Mouse (Mus musculus): ENCODE data around the gene Krtap4-13. TPM values are rescaled to one million over a fixed set of nuclear protein-coding genes. Genes with fewer than 3 reads are reported as not detected.
"Not testable (repeated sequence)": the region's sequence is repeated elsewhere in the genome, so short reads cannot be mapped to it uniquely, and the experiment has no call there.

The Krtap4-13 gene
- total and polyA plus RNA-seq, 3 experiments: not detected

DNA sequence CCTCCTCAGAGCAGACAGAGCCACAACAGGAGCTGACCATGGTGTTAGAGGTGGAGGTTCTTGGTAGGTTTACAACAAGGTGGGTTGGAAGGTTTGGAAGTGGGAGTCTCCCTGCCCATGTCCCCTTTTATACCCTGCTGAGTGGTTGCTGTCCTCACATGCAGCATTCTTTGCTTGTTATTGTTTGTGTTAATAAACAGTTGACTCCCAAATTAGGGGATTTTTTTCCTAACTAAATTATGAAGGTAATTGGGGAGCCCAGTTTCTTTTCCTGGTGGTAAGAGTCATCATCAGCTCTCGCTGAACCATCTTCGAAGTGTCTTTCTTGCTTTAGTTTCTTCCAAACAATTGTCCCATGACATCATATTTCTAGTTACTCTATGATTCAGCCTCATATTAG is 29.1 kb downstream of the Krtap4-13 start, which contains the start of gene Krtap4-8:
Gene Krtap4-8, minus strand, starts transcription at position 101 of the 400 bp plus-strand sequence.
- DNase-seq (ENCODE audit: low spot score) (no peak), ATAC-seq (ENCODE audit: extremely low read depth, insufficient number of reproducible peaks, low FRiP score, poor library complexity, severe bottlenecking) (no peak)
- H3K4me3 ChIP-seq (ENCODE audit: low read depth, low read length): no peak within 1 kb of the TSS; the same call in 1 of the 2 replicates
- TF ChIP-seq POLR2AphosphoS5 (IDR thresholded peaks at IDR 0.05; ENCODE audit: insufficient replicate concordance, low read depth, low read length) (no peak), TAL1 (conservative IDR thresholded peaks at IDR 0.05; ENCODE audit: low read depth, low read length) (no peak), GATA2 (IDR thresholded peaks at IDR 0.05; ENCODE audit: borderline replicate concordance, low read depth, low read length) (no peak), CTCF (IDR thresholded peaks at IDR 0.05; ENCODE audit: low read depth, low read length) (no peak)
- no peaks in the 10 kb centered on the region for H3K4me1 ChIP-seq (ENCODE audit: insufficient read depth, low read depth, low read length)
- H3K9me3 ChIP-seq (replicated peaks): peaks cover 10% of the 10 kb centered on the region
- no peaks in the 10 kb centered on the region for H3K27me3 ChIP-seq (ENCODE audit: insufficient read depth, low read length)
- no peaks in the 10 kb centered on the region for H3K36me3 ChIP-seq (replicated peaks)

DNA sequence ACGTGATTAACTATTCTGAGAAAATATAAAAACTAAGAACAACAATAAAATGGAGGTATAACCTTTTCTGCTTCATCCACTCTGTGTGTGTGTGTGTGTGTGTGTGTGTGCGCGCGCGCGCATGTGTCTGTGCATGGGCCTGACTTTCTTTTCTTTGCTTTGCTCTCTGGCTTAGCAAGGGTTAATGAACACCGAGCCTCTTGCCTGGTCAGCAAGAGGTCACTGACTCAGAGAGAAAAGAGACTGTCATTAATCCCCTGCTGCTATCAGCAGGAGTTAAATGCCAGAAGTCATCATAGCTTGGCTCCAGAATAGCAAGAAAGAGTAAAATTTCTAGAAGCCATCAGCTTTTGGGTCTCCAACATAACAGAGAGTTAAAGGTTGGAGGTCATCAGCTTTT is 31.3 kb downstream of the Krtap4-13 start:
- no peak for ATAC-seq (ENCODE audit: extremely low read depth, insufficient number of reproducible peaks, low FRiP score, poor library complexity, severe bottlenecking)
- Histone ChIP-seq H3K27me3 (ENCODE audit: insufficient read depth, low read length) (no peaks in the 10 kb centered on the region), H3K9me3 (replicated peaks) (peaks cover 6% of the 10 kb centered on the region)

DNA sequence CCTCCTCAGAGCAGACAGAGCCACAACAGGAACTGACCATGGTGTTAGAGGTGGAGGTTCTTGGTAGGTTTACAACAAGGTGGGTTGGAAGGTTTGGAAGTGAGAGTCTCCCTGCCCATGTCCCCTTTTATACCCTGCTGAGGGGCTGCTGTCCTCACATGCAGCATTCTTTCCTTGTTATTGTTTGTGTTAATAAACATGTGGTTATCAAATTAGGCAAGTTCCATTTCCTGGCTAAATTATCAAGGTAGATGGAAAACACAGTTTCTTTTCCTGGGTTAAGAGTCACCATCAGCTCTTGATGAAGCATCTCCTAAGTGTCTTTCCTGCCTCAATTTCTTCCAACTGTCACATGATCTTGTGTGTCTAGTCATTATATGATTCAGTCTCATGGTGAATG is 36.9 kb downstream of the Krtap4-13 start, which contains the start of gene Gm11595:
Gene Gm11595, minus strand, starts transcription at position 101 of the 400 bp plus-strand sequence.
- not testable (repeated sequence) for H3K9me3 ChIP-seq (replicated peaks); H3K4me1 ChIP-seq (ENCODE audit: insufficient read depth, low read depth, low read length); H3K27me3 ChIP-seq (ENCODE audit: insufficient read depth, low read length); H3K36me3 ChIP-seq (replicated peaks); ATAC-seq (ENCODE audit: extremely low read depth, insufficient number of reproducible peaks, low FRiP score, poor library complexity, severe bottlenecking); DNase-seq (ENCODE audit: low spot score); H3K4me3 ChIP-seq (ENCODE audit: low read depth, low read length)

More for the DNA sequence above, 31.3 kb downstream of the Krtap4-13 start:
- H3K4me3 ChIP-seq (ENCODE audit: low read depth, low read length): no peak overlapping the region
- no peaks in the 10 kb centered on the region for H3K36me3 ChIP-seq (replicated peaks)
- no peak for DNase-seq (ENCODE audit: low spot score)
- H3K4me1 ChIP-seq (ENCODE audit: insufficient read depth, low read depth, low read length): no peaks in the 10 kb centered on the region
- TF ChIP-seq TAL1 (conservative IDR thresholded peaks at IDR 0.05; ENCODE audit: low read depth, low read length): no peak
- no peak for TF ChIP-seq GATA1 (IDR thresholded peaks at IDR 0.05; ENCODE audit: borderline replicate concordance, low read length)
- TF ChIP-seq POLR2AphosphoS5 (IDR thresholded peaks at IDR 0.05; ENCODE audit: insufficient replicate concordance, low read depth, low read length): no peak
- TF ChIP-seq GATA2 (IDR thresholded peaks at IDR 0.05; ENCODE audit: borderline replicate concordance, low read depth, low read length): no peak
- no peak for TF ChIP-seq CTCF (IDR thresholded peaks at IDR 0.05; ENCODE audit: low read depth, low read length)

DNA sequence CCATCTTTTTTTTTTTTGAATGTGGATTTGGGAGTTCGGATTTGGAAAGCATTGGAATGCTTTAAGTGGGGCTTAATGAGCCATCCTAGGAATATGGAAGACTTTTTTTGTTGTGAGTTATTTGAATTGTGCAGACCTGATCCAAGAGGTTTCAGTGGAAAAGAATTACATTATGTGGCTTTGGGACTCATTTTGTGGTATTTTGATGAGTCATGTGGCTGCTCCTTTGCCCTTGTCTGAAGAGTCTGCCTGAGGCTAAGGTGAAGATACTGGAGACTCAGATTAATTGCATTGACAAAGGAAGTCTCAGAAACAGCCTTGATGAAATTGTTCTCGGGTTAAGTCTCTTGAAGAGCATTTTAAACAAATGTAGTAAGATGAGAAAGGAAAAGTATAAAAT is 41.3 kb downstream of the Krtap4-13 start:
- Histone ChIP-seq H3K36me3 (replicated peaks) (no peaks in the 10 kb centered on the region), H3K4me1 (ENCODE audit: insufficient read depth, low read depth, low read length) (no peaks in the 10 kb centered on the region), H3K27me3 (ENCODE audit: insufficient read depth, low read length) (0 out of 2 replicates have a peak, but pooled peaks cover 3% of the 10 kb centered on the region), H3K4me3 (ENCODE audit: low read depth, low read length) (no peak overlapping the region), H3K9me3 (replicated peaks) (peaks cover 9% of the 10 kb centered on the region)
- no peak for ATAC-seq (ENCODE audit: extremely low read depth, insufficient number of reproducible peaks, low FRiP score, poor library complexity, severe bottlenecking)
- TF ChIP-seq POLR2AphosphoS5 (IDR thresholded peaks at IDR 0.05; ENCODE audit: insufficient replicate concordance, low read depth, low read length) (no peak), GATA1 (IDR thresholded peaks at IDR 0.05; ENCODE audit: borderline replicate concordance, low read length) (no peak), CTCF (IDR thresholded peaks at IDR 0.05; ENCODE audit: low read depth, low read length) (no peak), GATA2 (IDR thresholded peaks at IDR 0.05; ENCODE audit: borderline replicate concordance, low read depth, low read length) (no peak), TAL1 (conservative IDR thresholded peaks at IDR 0.05; ENCODE audit: low read depth, low read length) (no peak)
- DNase-seq (ENCODE audit: low spot score): no peak

Other genes starting within 250 kb of the Krtap4-13 start
Only the 20 nearest of the 41 such genes appear.
- gene Krtap4-6, start 143.9 kb downstream of the Krtap4-13 start, total RNA-seq (2014; fragmentation: Nextera tagmentation): not detected in 2 replicates
- 0.12 TPM in 1 of 2 replicates, not detected in the other for gene Krtap4-6, start 143.9 kb downstream of the Krtap4-13 start, total RNA-seq (2017)
- gene Krtap4-6, start 143.9 kb downstream of the Krtap4-13 start, polyA plus RNA-seq (2012): not detected in 2 replicates
- gene Gm14190, start 119.2 kb downstream of the Krtap4-13 start, total RNA-seq (2014; fragmentation: Nextera tagmentation): not detected in 2 replicates
- not detected in 2 replicates for gene Gm14190, start 119.2 kb downstream of the Krtap4-13 start, total RNA-seq (2017)
- not detected in 2 replicates for gene Gm14190, start 119.2 kb downstream of the Krtap4-13 start, polyA plus RNA-seq (2012)
- gene Gm14180, start 75.6 kb downstream of the Krtap4-13 start, total RNA-seq (2014; fragmentation: Nextera tagmentation): not detected in 2 replicates
- not detected in 2 replicates for gene Gm14180, start 75.6 kb downstream of the Krtap4-13 start, total RNA-seq (2017)
- gene Gm14180, start 75.6 kb downstream of the Krtap4-13 start, polyA plus RNA-seq (2012): not detected in 2 replicates
- gene Gm11595, start 37.0 kb downstream of the Krtap4-13 start, total RNA-seq (2014; fragmentation: Nextera tagmentation): not detected in 2 replicates
- gene Gm11595, start 37.0 kb downstream of the Krtap4-13 start, total RNA-seq (2017): 0.12 TPM in 1 of 2 replicates, not detected in the other
- gene Gm11595, start 37.0 kb downstream of the Krtap4-13 start, polyA plus RNA-seq (2012): not detected in 2 replicates
- gene Krtap4-8, start 29.2 kb downstream of the Krtap4-13 start, total RNA-seq (2014; fragmentation: Nextera tagmentation): not detected in 2 replicates
- gene Krtap4-8, start 29.2 kb downstream of the Krtap4-13 start, total RNA-seq (2017): 0.27 TPM in 1 of 2 replicates, not detected in the other
- not detected in 2 replicates for gene Krtap4-8, start 29.2 kb downstream of the Krtap4-13 start, polyA plus RNA-seq (2012)
- gene Krtap4-9, start 24.7 kb downstream of the Krtap4-13 start, total RNA-seq (2014; fragmentation: Nextera tagmentation): not detected in 2 replicates
- gene Krtap4-9, start 24.7 kb downstream of the Krtap4-13 start, total RNA-seq (2017): not detected in 2 replicates
- gene Krtap4-9, start 24.7 kb downstream of the Krtap4-13 start, polyA plus RNA-seq (2012): not detected in 2 replicates
- gene Gm11596, start 16.4 kb downstream of the Krtap4-13 start, total RNA-seq (2014; fragmentation: Nextera tagmentation): not detected in 2 replicates
- gene Gm11596, start 16.4 kb downstream of the Krtap4-13 start, total RNA-seq (2017): 0.12 TPM in 1 of 2 replicates, not detected in the other
- gene Gm11596, start 16.4 kb downstream of the Krtap4-13 start, polyA plus RNA-seq (2012): not detected in 2 replicates
- gene Gm11569, start 11.0 kb downstream of the Krtap4-13 start, total RNA-seq (2014; fragmentation: Nextera tagmentation): not detected in 2 replicates
- not detected in 2 replicates for gene Gm11569, start 11.0 kb downstream of the Krtap4-13 start, total RNA-seq (2017)
- not detected in 2 replicates for gene Gm11569, start 11.0 kb downstream of the Krtap4-13 start, polyA plus RNA-seq (2012)
- not detected in 2 replicates for gene Gm11554, start 5.4 kb downstream of the Krtap4-13 start, total RNA-seq (2014; fragmentation: Nextera tagmentation)
- not detected in 2 replicates for gene Gm11554, start 5.4 kb downstream of the Krtap4-13 start, total RNA-seq (2017)
- not detected in 2 replicates for gene Gm11554, start 5.4 kb downstream of the Krtap4-13 start, polyA plus RNA-seq (2012)
- not detected in 2 replicates for gene Gm11564, start 5.8 kb upstream of the Krtap4-13 start, total RNA-seq (2014; fragmentation: Nextera tagmentation)
- gene Gm11564, start 5.8 kb upstream of the Krtap4-13 start, total RNA-seq (2017): not detected in 2 replicates
- not detected in 2 replicates for gene Gm11564, start 5.8 kb upstream of the Krtap4-13 start, polyA plus RNA-seq (2012)
- gene 2300003K06Rik, start 28.2 kb upstream of the Krtap4-13 start, total RNA-seq (2014; fragmentation: Nextera tagmentation): not detected in 2 replicates
- gene 2300003K06Rik, start 28.2 kb upstream of the Krtap4-13 start, total RNA-seq (2017): not detected in 2 replicates
- not detected in 2 replicates for gene 2300003K06Rik, start 28.2 kb upstream of the Krtap4-13 start, polyA plus RNA-seq (2012)
- gene Krtap4-16, start 41.7 kb upstream of the Krtap4-13 start, total RNA-seq (2014; fragmentation: Nextera tagmentation): not detected in 2 replicates
- gene Krtap4-16, start 41.7 kb upstream of the Krtap4-13 start, total RNA-seq (2017): not detected in 2 replicates
- gene Krtap4-16, start 41.7 kb upstream of the Krtap4-13 start, polyA plus RNA-seq (2012): not detected in 2 replicates
- gene Gm11568, start 48.0 kb upstream of the Krtap4-13 start, total RNA-seq (2014; fragmentation: Nextera tagmentation): not detected in 2 replicates
- not detected in 2 replicates for gene Gm11568, start 48.0 kb upstream of the Krtap4-13 start, total RNA-seq (2017)
- not detected in 2 replicates for gene Gm11568, start 48.0 kb upstream of the Krtap4-13 start, polyA plus RNA-seq (2012)
- gene Gm11559, start 54.6 kb upstream of the Krtap4-13 start, total RNA-seq (2014; fragmentation: Nextera tagmentation): not detected in 2 replicates
- 0.29 TPM in 1 of 2 replicates, not detected in the other for gene Gm11559, start 54.6 kb upstream of the Krtap4-13 start, total RNA-seq (2017)
- not detected in 2 replicates for gene Gm11559, start 54.6 kb upstream of the Krtap4-13 start, polyA plus RNA-seq (2012)
- gene Krtap9-1, start 63.5 kb upstream of the Krtap4-13 start, total RNA-seq (2014; fragmentation: Nextera tagmentation): not detected in 2 replicates
- not detected in 2 replicates for gene Krtap9-1, start 63.5 kb upstream of the Krtap4-13 start, total RNA-seq (2017)
- not detected in 2 replicates for gene Krtap9-1, start 63.5 kb upstream of the Krtap4-13 start, polyA plus RNA-seq (2012)
- not detected in 2 replicates for gene Gm11567, start 69.3 kb upstream of the Krtap4-13 start, total RNA-seq (2014; fragmentation: Nextera tagmentation)
- not detected in 2 replicates for gene Gm11567, start 69.3 kb upstream of the Krtap4-13 start, total RNA-seq (2017)
- not detected in 2 replicates for gene Gm11567, start 69.3 kb upstream of the Krtap4-13 start, polyA plus RNA-seq (2012)
- gene Krtap31-1, start 98.0 kb upstream of the Krtap4-13 start, total RNA-seq (2014; fragmentation: Nextera tagmentation): not detected in 2 replicates
- gene Krtap31-1, start 98.0 kb upstream of the Krtap4-13 start, total RNA-seq (2017): 0.27 and 0.29 TPM in 2 replicates
- gene Krtap31-1, start 98.0 kb upstream of the Krtap4-13 start, polyA plus RNA-seq (2012): not detected in 2 replicates
- gene Gm11565, start 104.9 kb upstream of the Krtap4-13 start, total RNA-seq (2014; fragmentation: Nextera tagmentation): not detected in 2 replicates
- 0.16 and 0.23 TPM in 2 replicates for gene Gm11565, start 104.9 kb upstream of the Krtap4-13 start, total RNA-seq (2017)
- not detected in 2 replicates for gene Gm11565, start 104.9 kb upstream of the Krtap4-13 start, polyA plus RNA-seq (2012)
- not detected in 2 replicates for gene Krtap31-2, start 126.4 kb upstream of the Krtap4-13 start, total RNA-seq (2014; fragmentation: Nextera tagmentation)
- gene Krtap31-2, start 126.4 kb upstream of the Krtap4-13 start, total RNA-seq (2017): not detected in 2 replicates
- gene Krtap31-2, start 126.4 kb upstream of the Krtap4-13 start, polyA plus RNA-seq (2012): not detected in 2 replicates
- not detected in 2 replicates for gene Krtap9-5, start 138.6 kb upstream of the Krtap4-13 start, total RNA-seq (2014; fragmentation: Nextera tagmentation)
- gene Krtap9-5, start 138.6 kb upstream of the Krtap4-13 start, total RNA-seq (2017): not detected in 2 replicates
- not detected in 2 replicates for gene Krtap9-5, start 138.6 kb upstream of the Krtap4-13 start, polyA plus RNA-seq (2012)

Data from G1E (cell line).